Mouse (Mus musculus): ENCODE results near the gene Gm20431. TPM values are rescaled to one million over a fixed set of nuclear protein-coding genes. Genes with fewer than 3 reads are reported as not detected.
A peak's percentile ranks its signal among the peaks of the same experiment; 100 is the strongest.

Gm20431 gene
- total RNA-seq, 2 experiments from 2014 or later: 38.9 to 50.9 TPM

DNA sequence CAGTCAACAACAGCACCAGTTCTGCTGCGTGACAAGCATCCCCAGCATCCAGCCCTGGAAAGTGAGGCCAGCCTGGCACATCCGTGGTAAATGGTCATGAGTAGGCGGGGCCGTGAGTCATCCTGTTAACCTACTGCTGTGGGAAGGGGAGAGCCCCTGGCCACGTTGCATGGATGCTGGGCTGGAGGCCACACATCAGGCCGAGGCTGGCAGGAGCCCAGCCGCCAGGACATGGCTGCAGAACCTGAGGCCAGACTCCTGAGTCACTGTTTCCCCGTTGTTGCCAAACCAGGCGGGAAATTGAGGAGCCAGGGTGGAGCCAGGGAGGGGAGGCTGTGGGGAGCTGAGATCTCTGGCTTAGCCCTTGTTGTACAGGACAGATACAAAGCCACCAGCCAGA is 86.5 kb downstream of the Gm20431 start:
- DNase-seq (ENCODE audit: low spot score in 2 of 2): no peak

DNA sequence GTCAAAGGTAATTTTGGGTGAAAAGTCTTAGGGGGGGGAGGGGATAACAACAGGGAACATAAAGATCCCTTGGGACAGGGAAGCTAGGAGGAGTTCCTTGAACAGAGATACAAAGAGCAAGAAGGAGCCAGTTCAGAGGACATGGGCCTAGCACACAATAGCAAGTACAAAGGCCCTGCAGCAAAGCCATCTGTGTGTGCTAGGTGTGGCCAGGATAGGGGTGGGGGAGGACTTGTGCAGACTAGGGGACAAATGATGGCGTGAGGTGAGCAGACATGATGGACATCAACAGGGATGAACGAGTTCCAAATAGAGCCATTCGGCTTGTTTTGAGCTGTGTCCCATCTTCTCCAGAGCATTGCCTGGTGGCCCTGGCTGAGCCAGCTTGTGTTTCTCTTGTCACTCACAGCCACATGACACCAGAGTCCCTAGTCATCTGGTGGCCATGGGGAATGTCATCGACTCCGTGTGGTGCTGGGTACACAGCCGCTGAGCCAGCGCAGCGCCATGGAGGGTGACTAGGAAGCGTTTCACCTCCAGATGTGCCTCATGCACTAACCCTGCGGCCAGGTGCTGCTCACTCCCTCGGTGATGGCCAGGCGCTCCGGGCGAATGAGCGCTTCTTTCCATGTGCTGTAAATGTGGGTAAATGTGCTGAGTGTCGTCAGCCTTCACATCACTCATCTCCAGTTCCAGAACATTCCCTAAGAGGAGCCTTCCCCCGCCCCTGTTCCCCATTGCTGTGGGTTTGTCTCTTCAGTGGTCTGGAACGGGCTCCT is 89.7 kb downstream of the Gm20431 start:
- DNase-seq (ENCODE audit: low spot score in 2 of 2): no peak

GRCm38 (mm10) chr2:167570815-167571214 is 90.5 kb downstream of the Gm20431 start:
- DNase-seq (ENCODE audit: low spot score in 2 of 2): no peak

- peak in 1 of 2 experiments; percentile 63 for DNase-seq (ENCODE audit: low spot score in 2 of 2)
Observed at GRCm38 (mm10) chr2:167569934-167570651, 91.2 kb downstream of the Gm20431 start.

DNA sequence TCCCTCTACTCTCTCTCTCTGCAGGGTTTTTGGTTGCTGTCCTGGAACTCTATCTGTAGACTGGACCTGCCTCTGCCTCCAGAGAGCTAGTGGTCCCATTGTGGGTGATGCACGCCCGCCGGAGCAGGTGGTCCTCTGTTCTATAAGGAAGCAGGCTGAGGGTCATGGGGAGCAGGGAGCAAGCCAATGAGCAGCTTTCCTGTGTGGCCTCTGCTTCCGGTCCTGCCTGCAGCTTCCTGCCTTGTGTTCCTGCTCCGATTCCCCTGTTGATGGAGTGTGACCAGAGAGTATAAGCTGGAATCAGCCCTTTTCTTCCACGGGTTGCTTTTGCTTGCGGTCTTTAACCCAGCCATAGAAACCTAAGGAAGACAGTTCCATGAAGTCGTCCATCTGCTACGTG is 93.2 kb downstream of the Gm20431 start:
- DNase-seq (ENCODE audit: low spot score in 2 of 2): no peak

GRCm38 (mm10) chr2:167565682-167566081 is 95.6 kb downstream of the Gm20431 start:
- no peak for DNase-seq (ENCODE audit: low spot score in 2 of 2)

DNA sequence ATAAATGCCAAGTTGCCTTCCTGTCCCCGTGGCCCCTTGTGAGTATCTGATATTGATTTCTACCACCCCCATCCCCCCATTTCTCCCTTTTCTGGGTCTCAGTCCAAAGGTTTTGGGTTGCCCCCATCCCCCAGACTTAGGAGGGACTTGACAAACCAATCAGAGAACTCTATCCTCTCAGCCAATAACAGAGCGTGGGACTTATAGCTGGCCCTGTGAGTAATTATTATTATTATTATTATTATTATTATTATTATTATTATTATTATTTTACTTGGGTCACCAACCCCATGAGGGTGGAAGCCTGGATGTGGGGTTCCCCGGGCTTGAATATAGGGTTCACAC is 96.0 kb downstream of the Gm20431 start:
- no peak for DNase-seq (ENCODE audit: low spot score in 2 of 2)

- no peak for DNase-seq (ENCODE audit: low spot score in 2 of 2)
Observed at GRCm38 (mm10) chr2:167564551-167565311, 96.6 kb downstream of the Gm20431 start.

DNA sequence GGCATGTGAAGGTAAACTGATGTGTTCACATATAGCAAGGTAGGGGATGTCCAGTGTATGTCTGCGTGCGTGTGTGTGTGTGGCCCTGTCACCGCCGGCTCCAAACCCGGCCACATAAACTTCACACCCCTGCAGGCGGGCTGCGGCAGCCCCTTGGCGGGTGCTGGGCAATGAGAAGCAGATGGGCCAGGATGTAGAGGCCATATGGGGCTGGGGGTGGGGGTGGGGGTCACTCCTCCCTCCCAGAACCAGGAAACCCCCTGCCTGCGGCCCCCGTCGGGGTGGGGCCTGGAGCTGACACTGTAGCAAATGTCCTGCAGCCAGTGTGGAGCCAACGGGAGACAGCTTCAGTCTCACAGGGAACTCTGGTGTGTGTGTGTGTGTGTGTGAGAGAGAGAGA is 97.6 kb downstream of the Gm20431 start:
- no peak for DNase-seq (ENCODE audit: low spot score in 2 of 2)

- DNase-seq (ENCODE audit: low spot score in 2 of 2): no peak
Observed at GRCm38 (mm10) chr2:167563035-167563434, 98.3 kb downstream of the Gm20431 start.

DNA sequence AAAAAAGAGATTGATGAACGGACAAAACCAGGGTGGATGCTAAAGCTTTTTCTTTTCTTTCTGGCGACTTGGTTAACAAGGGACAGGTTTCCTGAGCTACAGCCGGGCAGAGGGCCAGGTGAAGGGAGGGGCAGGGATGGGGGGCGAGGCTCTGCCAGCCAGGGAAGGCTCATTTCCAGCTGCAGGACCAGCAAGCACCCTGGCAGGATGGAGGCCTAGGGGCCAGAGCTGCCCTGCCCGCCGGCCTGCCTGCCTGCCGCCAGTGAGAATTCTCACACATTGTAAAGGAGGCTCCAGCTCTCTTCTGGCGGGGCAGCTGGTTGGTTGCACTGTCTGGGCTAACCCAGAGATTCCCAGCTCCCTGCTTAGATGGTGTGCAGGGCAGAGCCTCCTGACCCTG is 99.2 kb downstream of the Gm20431 start:
- no peak for DNase-seq (ENCODE audit: low spot score in 2 of 2)

DNA sequence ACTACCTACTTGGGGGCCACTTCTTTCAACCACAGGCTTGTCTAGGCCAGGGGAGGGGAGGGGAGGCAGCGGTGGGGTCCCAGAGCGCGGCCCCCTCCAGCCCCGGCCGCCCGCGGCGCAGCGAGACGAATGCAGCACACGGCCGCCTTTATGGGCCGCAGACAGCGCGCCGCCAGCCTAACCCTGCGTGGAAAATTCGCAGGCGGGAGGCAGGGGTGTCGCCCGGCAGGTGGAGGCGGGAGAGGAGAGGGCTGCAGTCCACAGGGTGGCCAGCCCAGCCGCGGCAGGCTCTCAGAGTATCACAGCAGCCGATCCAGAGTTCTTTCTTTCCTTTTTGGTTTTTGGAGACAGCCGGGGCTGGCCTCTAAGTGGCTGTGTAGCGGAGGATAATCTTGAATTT is 101.9 kb downstream of the Gm20431 start:
- no peak for DNase-seq (ENCODE audit: low spot score in 2 of 2)

Small RNA genes lying within 50 kb of the gene (microRNA-seq; reads per million reads assigned to microRNA genes)
- gene Gm22355: 0 reads per million in 2 experiments

Other genes starting within 250 kb of the Gm20431 start
- gene Slc9a8, start 239.8 kb downstream of the Gm20431 start, total RNA-seq (2021): 10 to 100 TPM; 29.9 to 33.3 TPM
- 10 to 100 TPM; 39.1 to 40.5 TPM for gene Rnf114, start 168.9 kb downstream of the Gm20431 start, total RNA-seq (2021)
- 10 to 100 TPM; 65.3 to 67.2 TPM for gene Spata2, start 168.6 kb downstream of the Gm20431 start, total RNA-seq (2021)
- gene Snai1, start 123.3 kb downstream of the Gm20431 start, total RNA-seq (2021): under 1 TPM; 0.53 to 0.79 TPM
- 100 to 1,000 TPM; 242 to 247 TPM for gene Ube2v1, start 29.4 kb downstream of the Gm20431 start, total RNA-seq (2021)
- 10 to 100 TPM; 18.6 to 21.7 TPM for gene Cebpb, start 27.4 kb upstream of the Gm20431 start, total RNA-seq (2021)
- 10 to 100 TPM; 69.5 to 71.9 TPM for gene Tmem189, start 28.3 kb upstream of the Gm20431 start, total RNA-seq (2021)

All from layer of hippocampus, postnatal 14 days (tissue).